Mouse (Mus musculus) myocyte (in vitro differentiated cells): ENCODE results near the gene Pld4. TPM values are rescaled to one million over a fixed set of nuclear protein-coding genes. Genes with fewer than 3 reads are reported as not detected.

ENCODE experiments used
- polyA plus RNA-seq: library from polyadenylated mRNA; unstranded; fragments of >200 nt; fragmentation: generic; extraction: Trizol; gene quantifications from one replicate; pipeline ENCODE4 v1.2.1, GENCODE M21; 2012; ENCODE audit warnings: missing spikeins

The Pld4 gene
- polyA plus RNA-seq, 1 experiment = 0.08 TPM

Other genes with a start within 250 kb of the Pld4 start
- 0.01 TPM for gene Tmem179, start 243.9 kb upstream of the Pld4 start, polyA plus RNA-seq
- gene Inf2, start 171.9 kb upstream of the Pld4 start, polyA plus RNA-seq = 70.1 TPM
- 202 TPM for gene Adssl1, start 140.6 kb upstream of the Pld4 start, polyA plus RNA-seq
- gene Siva1, start 116.0 kb upstream of the Pld4 start, polyA plus RNA-seq = 85.6 TPM
- gene Akt1, start 85.8 kb upstream of the Pld4 start, polyA plus RNA-seq = 352 TPM
- 4.4 TPM for gene Zbtb42, start 81.8 kb upstream of the Pld4 start, polyA plus RNA-seq
- gene Cep170b, start 40.2 kb upstream of the Pld4 start, polyA plus RNA-seq = 22.8 TPM
- 24.4 TPM for gene Ahnak2, start 42.0 kb downstream of the Pld4 start, polyA plus RNA-seq
- 9.6 TPM for gene Clba1, start 48.3 kb downstream of the Pld4 start, polyA plus RNA-seq
- gene Cdca4, start 68.8 kb downstream of the Pld4 start, polyA plus RNA-seq = 21.5 TPM
- gene Gpr132, start 107.6 kb downstream of the Pld4 start, polyA plus RNA-seq = 0.02 TPM
- gene Jag2, start 169.1 kb downstream of the Pld4 start, polyA plus RNA-seq = 51.8 TPM
- 94.9 TPM for gene Nudt14, start 181.5 kb downstream of the Pld4 start, polyA plus RNA-seq
- gene Btbd6, start 215.8 kb downstream of the Pld4 start, polyA plus RNA-seq = 16.3 TPM
- gene Brf1, start 240.0 kb downstream of the Pld4 start, polyA plus RNA-seq = 27.9 TPM